Mouse (Mus musculus) liver, adult 2 months (tissue): ENCODE data around the gene Slc51a.

ENCODE experiments used
- CTCF ChIP-seq: fragments of 200-500 bp; IDR thresholded peaks from 2 replicates; pipeline ENCODE4 v1.5.1; 2011; ENCODE audit warnings: low read depth, low read length, control low read depth
- POLR2A ChIP-seq: fragments of 200-500 bp; IDR thresholded peaks from 2 replicates; pipeline ENCODE4 v1.6.1; 2011; ENCODE audit warnings: low read length, control low read depth; ENCODE audit not compliant: insufficient read depth; ENCODE audit errors: extremely low read depth

DNA sequence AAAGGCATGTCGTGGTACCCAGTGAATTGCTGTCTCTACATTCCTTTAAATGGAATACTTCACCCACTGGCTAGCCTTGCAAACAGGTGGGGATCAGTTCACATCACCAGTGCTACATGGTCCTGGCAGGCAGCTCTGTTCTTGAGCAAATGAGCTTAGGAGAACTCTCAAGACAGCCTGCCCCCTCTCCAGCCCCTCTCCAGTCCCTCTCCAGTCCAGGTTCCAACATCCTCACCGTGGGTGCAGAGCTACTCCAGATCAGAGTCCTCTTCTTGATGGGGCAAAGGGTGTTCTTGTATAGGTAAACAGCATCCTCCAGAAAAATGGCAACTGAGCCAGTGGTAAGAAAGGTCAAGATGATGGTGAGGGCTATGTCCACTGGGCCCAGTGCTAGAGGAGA, 8.3 kb downstream of the Slc51a start:
- no peak for TF ChIP-seq CTCF
- no peak for TF ChIP-seq POLR2A
